Mouse (Mus musculus) olfactory bulb, adult 2 months (tissue): ENCODE measurements at regions not wholly inside any gene's neighbourhood (a gene's known extent, or its start where the extent isn't known, plus 50 kb on each side); places are given as distances from the start of the nearest gene placed in this dataset.

Source experiments
- CTCF ChIP-seq: fragments of 200-500 bp; IDR thresholded peaks from 2 replicates; pipeline ENCODE4 v1.5.1; 2012; ENCODE audit warnings: low read depth, mild to moderate bottlenecking, low read length, moderate library complexity; ENCODE audit not compliant: insufficient read depth
- POLR2A ChIP-seq: fragments of 200-500 bp; IDR thresholded peaks from 2 replicates; pipeline ENCODE4 v1.6.1; 2012; ENCODE audit warnings: mild to moderate bottlenecking, low read depth, low read length, moderate library complexity; ENCODE audit not compliant: insufficient read depth

- TF ChIP-seq CTCF (no peak), POLR2A (no peak)
Observed at GRCm38 (mm10) chr5:67537990-67538389, 69.7 kb upstream of the Shisa3 start.
